Mouse (Mus musculus): ENCODE data around the gene Adamts4. TPM values are rescaled to one million over a fixed set of nuclear protein-coding genes. Genes with fewer than 3 reads are reported as not detected.

Adamts4 gene
- polyA plus RNA-seq, 1 experiment from 2014 or later: 4.4 TPM

DNA sequence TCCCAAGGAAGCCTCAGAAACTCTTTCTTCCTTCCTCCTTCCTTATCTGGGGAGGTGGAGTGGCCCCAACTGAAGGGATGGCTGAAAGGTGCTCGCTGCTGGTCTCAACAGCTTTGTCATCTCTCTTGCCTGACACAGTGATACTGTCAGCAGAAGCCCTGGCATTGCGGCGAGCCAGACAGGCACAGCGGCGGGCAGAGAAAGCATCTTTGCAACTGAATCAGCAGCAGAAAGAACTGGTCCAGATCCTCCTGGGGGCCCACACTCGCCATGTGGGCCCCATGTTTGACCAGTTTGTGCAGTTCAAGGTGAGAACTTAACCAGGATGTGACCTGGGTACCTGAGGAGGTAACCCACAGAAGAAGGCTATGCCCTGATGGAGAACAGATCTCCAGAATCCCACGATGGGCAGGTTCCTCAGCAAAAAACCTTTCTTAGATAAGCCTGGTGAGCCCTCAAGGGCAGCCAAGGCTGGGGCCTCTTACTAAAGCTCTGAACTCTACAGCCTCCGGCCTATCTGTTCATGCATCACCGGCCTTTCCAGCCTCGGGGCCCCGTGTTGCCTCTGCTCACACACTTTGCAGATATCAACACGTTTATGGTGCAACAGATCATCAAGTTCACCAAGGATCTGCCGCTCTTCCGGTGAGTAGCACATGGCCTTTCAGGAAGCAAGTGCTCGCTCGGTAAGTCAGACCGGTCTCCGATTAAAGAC lies 33.8 kb upstream of the Adamts4 start:
- Histone ChIP-seq H3K4me1 (ENCODE audit: control insufficient read depth, insufficient read depth, low read length) (peaks cover 6% of the 10 kb centered on the region), H3K36me3 (ENCODE audit: control insufficient read depth, insufficient read depth, low read length) (peaks cover 5% of the 10 kb centered on the region; the same call in 1 of the 2 replicates), H3K9ac (ENCODE audit: low read length) (no peak overlapping the region), H3K9me3 (ENCODE audit: control insufficient read depth, low read length) (no peaks in the 10 kb centered on the region), H3K4me2 (no peak overlapping the region), H3K27ac (ENCODE audit: low read depth, low read length) (no peak overlapping the region), H3K4me3 (ENCODE audit: low read depth, low read length) (no peak overlapping the region), H3K27me3 (ENCODE audit: control insufficient read depth, insufficient read depth, low read length) (no peaks in the 10 kb centered on the region)
- no peak for ATAC-seq (ENCODE audit: low FRiP score)
- no peak for DNase-seq (ENCODE audit: low spot score, missing footprints)
- 89% methylated on average over 18 of the region's 18 CpGs for WGBS

DNA sequence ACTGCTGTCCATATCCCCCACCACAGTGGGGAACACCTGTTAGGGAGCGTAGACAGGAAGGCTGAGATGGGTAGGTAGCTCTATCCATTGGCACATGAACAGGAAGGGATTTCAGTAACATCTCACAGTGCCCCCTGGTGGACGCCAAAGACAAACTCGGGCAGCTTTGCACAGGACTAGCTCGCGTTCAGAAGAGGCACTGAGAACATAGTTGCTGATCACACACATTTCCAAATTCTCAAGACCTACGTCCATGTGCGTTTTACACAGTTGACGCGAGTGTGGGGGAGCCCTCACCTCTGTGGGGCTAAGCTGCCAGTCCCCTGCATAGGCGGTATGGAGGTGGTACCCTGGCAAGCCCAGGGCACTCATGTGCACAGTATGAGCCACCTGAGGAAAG lies 29.4 kb upstream of the Adamts4 start:
- WGBS: 10% methylated on average over 10 of the region's 10 CpGs
- Histone ChIP-seq H3K4me1 (ENCODE audit: control insufficient read depth, insufficient read depth, low read length) (peaks cover 11% of the 10 kb centered on the region), H3K9me3 (ENCODE audit: control insufficient read depth, low read length) (no peaks in the 10 kb centered on the region), H3K9ac (ENCODE audit: low read length) (no peak overlapping the region), H3K27me3 (ENCODE audit: control insufficient read depth, insufficient read depth, low read length) (no peaks in the 10 kb centered on the region), H3K4me3 (ENCODE audit: low read depth, low read length) (peak overlapping the region; percentile 46; the same call in 1 of the 2 replicates), H3K36me3 (ENCODE audit: control insufficient read depth, insufficient read depth, low read length) (peaks cover 5% of the 10 kb centered on the region; the same call in 1 of the 2 replicates), H3K4me2 (peak overlapping the region; percentile 85), H3K27ac (ENCODE audit: low read depth, low read length) (no peak overlapping the region)
- DNase-seq (ENCODE audit: low spot score, missing footprints): peak; percentile 94
- ATAC-seq (ENCODE audit: low FRiP score): peak; percentile 31

DNA sequence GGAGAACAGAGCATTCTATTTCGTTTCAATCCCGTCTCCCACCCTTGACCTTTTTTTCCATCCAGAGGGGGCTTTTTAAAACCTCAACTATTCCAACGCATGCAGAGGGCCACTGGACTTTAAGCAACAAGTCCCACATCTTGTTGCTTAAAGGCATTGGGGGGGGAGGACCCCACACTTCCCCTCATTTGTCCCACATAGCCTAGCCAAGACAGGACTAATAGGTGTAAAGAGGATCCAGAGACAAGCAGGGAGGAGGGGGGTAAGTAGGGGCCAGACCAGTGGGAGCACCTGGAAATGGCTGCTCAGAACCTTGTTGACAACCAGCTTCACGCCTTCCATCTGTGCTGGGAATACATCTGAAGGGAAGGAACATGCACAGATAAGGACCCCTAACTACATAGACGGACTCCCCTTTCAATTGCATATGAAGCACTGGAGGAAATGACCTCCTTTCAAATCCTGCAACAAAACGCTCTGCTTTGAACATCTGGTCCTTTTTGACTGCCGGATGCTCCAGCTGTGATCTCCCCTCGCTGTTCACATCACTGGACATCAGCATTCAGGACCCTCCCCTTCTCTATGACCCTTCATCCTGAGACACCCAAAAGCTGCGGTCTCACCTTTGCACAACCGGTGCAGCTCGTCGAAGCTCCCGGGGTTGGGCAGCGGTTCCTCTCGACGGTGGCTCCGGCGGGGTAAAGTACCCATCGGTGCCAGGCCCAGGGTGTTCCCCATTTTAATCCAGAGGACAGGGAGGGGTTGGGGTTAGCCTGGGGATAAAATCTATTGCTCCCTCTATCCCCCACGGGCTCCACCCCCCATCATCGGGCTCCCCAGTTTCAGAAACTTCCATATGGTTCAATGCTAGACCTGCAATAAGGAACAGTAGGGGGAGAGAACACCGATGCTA lies 28.7 kb upstream of the Adamts4 start:
- H3K9ac ChIP-seq (ENCODE audit: low read length): peak overlapping the region; percentile 53
- H3K27me3 ChIP-seq (ENCODE audit: control insufficient read depth, insufficient read depth, low read length): no peaks in the 10 kb centered on the region
- no peaks in the 10 kb centered on the region for H3K9me3 ChIP-seq (ENCODE audit: control insufficient read depth, low read length)
- peak overlapping the region; percentile 46 for H3K4me3 ChIP-seq (ENCODE audit: low read depth, low read length)
- DNase-seq (ENCODE audit: low spot score, missing footprints) (peak; percentile 88), ATAC-seq (ENCODE audit: low FRiP score) (peak; percentile 8; the same call in 1 of the 2 replicates)
- peak overlapping the region; percentile 85 for H3K4me2 ChIP-seq
- peaks cover 5% of the 10 kb centered on the region; the same call in 1 of the 2 replicates for H3K36me3 ChIP-seq (ENCODE audit: control insufficient read depth, insufficient read depth, low read length)
- no peak overlapping the region for H3K27ac ChIP-seq (ENCODE audit: low read depth, low read length)
- 8% methylated on average over 22 of the region's 22 CpGs for WGBS
- peaks cover 11% of the 10 kb centered on the region for H3K4me1 ChIP-seq (ENCODE audit: control insufficient read depth, insufficient read depth, low read length)

DNA sequence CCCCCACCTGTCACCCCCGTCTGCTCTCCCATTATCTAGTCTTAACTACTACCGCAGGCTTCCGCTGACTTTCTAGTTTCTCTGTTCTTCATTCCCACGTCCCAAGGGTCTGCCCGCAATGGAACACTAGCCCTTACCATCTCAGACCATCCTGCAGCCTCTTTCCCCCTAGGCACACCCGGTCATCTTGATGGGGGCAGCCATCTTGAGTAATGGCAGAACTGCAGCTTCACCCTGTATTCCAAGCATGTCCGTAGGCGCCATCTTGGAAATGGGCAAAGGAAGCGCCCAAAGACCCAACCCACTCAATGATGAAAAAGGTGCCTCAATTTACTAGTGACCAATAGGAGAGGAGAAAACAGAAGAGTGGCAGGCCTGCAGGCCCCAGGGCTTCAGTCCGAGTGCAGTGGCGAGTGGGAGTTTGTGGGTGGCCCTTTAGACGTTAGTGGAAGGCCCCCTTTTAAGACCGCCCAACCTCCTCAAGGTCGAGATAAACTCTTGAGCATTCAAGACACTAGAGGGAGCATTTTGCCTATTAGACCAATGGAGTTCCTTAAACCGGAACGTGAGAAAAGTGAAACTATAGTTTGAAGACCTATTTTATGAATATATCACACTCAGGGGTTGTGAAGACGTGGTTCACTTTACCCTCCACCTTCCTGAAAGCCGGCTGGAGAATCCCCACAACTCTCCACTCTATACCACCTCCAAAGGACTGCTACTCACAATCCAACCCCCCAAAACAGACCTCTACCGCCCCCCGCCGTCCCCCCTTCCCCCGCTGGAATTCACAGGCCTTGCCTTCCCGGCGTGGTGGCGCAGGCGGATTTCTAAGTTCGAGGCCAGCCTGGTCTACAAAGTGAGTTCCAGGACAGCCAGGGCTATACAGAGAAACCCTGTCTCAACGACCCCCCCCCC lies 27.7 kb upstream of the Adamts4 start, which contains the start of gene Tomm40l:
TSS of gene Tomm40l (minus strand) at position 277 of the 918 bp plus-strand sequence.
- peak; percentile 97 for ATAC-seq (ENCODE audit: low FRiP score)
- Histone ChIP-seq H3K27ac (ENCODE audit: low read depth, low read length) (peak within 1 kb of the TSS; percentile 49), H3K4me1 (ENCODE audit: control insufficient read depth, insufficient read depth, low read length) (peaks cover 11% of the 10 kb centered on the region), H3K4me3 (ENCODE audit: low read depth, low read length) (peak within 1 kb of the TSS; percentile 46), H3K36me3 (ENCODE audit: control insufficient read depth, insufficient read depth, low read length) (peaks cover 5% of the 10 kb centered on the region; the same call in 1 of the 2 replicates), H3K27me3 (ENCODE audit: control insufficient read depth, insufficient read depth, low read length) (no peaks in the 10 kb centered on the region), H3K9me3 (ENCODE audit: control insufficient read depth, low read length) (no peaks in the 10 kb centered on the region), H3K9ac (ENCODE audit: low read length) (peak within 1 kb of the TSS; percentile 53), H3K4me2 (peak within 1 kb of the TSS; percentile 85)
- peak; percentile 98 for DNase-seq (ENCODE audit: low spot score, missing footprints)
- 4% methylated on average over 28 of the region's 28 CpGs for whole genome bisulfite sequencing

DNA sequence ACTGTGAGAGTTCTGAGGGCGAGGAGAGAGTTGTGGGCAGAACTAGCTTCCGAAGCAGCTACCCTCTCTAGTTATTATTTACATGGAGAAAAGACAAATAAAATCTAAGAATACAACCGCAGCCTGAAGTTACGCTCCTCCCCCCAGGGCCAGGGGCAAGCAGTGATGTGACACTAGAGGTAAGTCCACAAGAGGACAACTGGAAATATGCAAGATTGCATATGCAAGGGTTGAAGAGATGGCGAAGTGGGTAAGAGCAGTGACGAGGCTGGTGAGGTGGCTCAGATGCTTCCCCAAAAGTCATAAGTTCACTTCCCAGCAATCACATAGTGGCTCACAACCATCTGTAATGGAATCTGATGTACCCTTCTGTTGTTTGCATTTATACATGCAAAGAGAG lies 27.1 kb upstream of the Adamts4 start:
- Histone ChIP-seq H3K4me2 (peak overlapping the region; percentile 85; the same call in 1 of the 2 replicates), H3K27ac (ENCODE audit: low read depth, low read length) (no peak overlapping the region)
- 89% methylated on average over 6 of the region's 6 CpGs for WGBS

DNA sequence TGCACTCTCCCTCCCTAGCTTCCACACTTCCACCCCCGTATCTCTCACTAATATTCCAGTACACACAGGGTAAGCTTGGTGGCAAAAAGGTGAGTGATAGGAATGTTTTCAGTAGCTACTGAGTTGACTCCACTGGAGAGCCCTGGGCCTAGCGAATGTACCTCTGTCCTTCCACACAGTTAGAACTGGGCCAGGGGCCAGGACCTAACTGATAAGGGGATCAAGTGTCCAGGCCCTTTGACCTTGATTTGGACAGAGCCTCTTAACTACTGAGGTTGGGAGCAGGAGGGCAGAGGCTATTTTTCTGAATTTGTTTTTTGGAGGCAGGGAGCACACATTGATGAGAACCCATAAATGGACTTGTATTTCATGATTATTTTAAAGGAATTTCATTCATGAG lies 26.4 kb upstream of the Adamts4 start:
- Histone ChIP-seq H3K9ac (ENCODE audit: low read length) (no peak overlapping the region), H3K36me3 (ENCODE audit: control insufficient read depth, insufficient read depth, low read length) (0 out of 2 replicates have a peak, but pooled peaks cover 3% of the 10 kb centered on the region), H3K27me3 (ENCODE audit: control insufficient read depth, insufficient read depth, low read length) (no peaks in the 10 kb centered on the region), H3K9me3 (ENCODE audit: control insufficient read depth, low read length) (no peaks in the 10 kb centered on the region), H3K4me3 (ENCODE audit: low read depth, low read length) (no peak overlapping the region), H3K27ac (ENCODE audit: low read depth, low read length) (no peak overlapping the region), H3K4me1 (ENCODE audit: control insufficient read depth, insufficient read depth, low read length) (peaks cover 11% of the 10 kb centered on the region), H3K4me2 (no peak overlapping the region)
- 84% methylated on average over 2 of the region's 2 CpGs for WGBS
- DNase-seq (ENCODE audit: low spot score, missing footprints): no peak
- ATAC-seq (ENCODE audit: low FRiP score): no peak

More for the DNA sequence above, 27.1 kb upstream of the Adamts4 start:
- ATAC-seq (ENCODE audit: low FRiP score): no peak
- no peaks in the 10 kb centered on the region for H3K27me3 ChIP-seq (ENCODE audit: control insufficient read depth, insufficient read depth, low read length)
- peaks cover 11% of the 10 kb centered on the region for H3K4me1 ChIP-seq (ENCODE audit: control insufficient read depth, insufficient read depth, low read length)
- 0 out of 2 replicates have a peak overlapping the region, but pooled peaks have one; percentile 46 for H3K4me3 ChIP-seq (ENCODE audit: low read depth, low read length)
- peaks cover 5% of the 10 kb centered on the region; the same call in 1 of the 2 replicates for H3K36me3 ChIP-seq (ENCODE audit: control insufficient read depth, insufficient read depth, low read length)
- H3K9ac ChIP-seq (ENCODE audit: low read length): no peak overlapping the region
- no peaks in the 10 kb centered on the region for H3K9me3 ChIP-seq (ENCODE audit: control insufficient read depth, low read length)
- DNase-seq (ENCODE audit: low spot score, missing footprints): no peak

DNA sequence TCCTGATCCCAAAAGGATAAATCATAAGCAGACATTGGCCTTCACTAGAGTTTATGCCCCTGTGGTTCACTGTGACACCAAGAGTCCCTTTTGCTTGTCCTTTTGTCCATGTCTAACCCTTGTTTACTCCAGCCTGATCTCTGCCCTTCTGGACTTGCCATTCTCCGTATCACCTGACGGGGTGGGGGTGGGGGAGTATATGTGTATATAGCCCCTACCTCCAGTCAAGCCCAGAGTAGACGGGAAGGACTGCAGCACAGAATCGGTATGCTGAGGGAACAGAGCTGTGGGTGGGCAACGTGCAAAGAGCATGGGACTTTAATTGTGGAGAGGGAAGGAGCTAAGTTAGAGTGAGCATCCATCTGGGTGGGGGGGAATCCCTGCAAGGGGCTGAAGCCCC lies 25.4 kb upstream of the Adamts4 start, which contains the start of gene Apoa2:
TSS of gene Apoa2 (plus strand) at position 198 of the 400 bp plus-strand sequence.
- H3K36me3 ChIP-seq (ENCODE audit: control insufficient read depth, insufficient read depth, low read length): 0 out of 2 replicates have a peak, but pooled peaks cover under 1% of the 10 kb centered on the region
- no peak for DNase-seq (ENCODE audit: low spot score, missing footprints)
- 84% methylated on average over 5 of the region's 5 CpGs for WGBS

DNA sequence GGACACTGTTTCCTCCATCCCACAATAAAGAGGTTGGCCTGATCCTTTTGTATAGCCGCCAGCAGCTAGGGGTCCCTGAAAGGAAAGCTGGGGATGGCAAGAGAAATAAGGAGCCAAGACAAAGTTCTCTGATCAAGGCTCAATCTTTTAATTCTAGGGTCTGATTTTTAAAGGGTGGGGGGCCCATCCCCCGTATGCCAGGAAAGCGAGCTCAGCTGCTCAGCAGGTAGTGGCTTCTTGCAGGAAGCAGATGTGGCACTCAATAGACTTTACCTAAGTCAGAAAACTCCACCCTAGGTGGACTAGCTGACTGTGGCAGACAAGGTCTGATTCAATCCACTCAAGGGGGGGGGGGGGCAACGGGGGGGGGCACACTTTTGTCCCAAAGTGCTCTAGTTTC lies 23.4 kb upstream of the Adamts4 start:
- no peak overlapping the region for H3K4me2 ChIP-seq
- no peak overlapping the region for H3K27ac ChIP-seq (ENCODE audit: low read depth, low read length)
- H3K4me1 ChIP-seq (ENCODE audit: control insufficient read depth, insufficient read depth, low read length): peaks cover 10% of the 10 kb centered on the region
- ATAC-seq (ENCODE audit: low FRiP score) (no peak), DNase-seq (ENCODE audit: low spot score, missing footprints) (no peak)
- H3K4me3 ChIP-seq (ENCODE audit: low read depth, low read length): no peak overlapping the region
- no peaks in the 10 kb centered on the region for H3K36me3 ChIP-seq (ENCODE audit: control insufficient read depth, insufficient read depth, low read length)
- no peaks in the 10 kb centered on the region for H3K27me3 ChIP-seq (ENCODE audit: control insufficient read depth, insufficient read depth, low read length)
- H3K9ac ChIP-seq (ENCODE audit: low read length): no peak overlapping the region
- 58% methylated on average over 3 of the region's 4 CpGs for WGBS
- no peaks in the 10 kb centered on the region for H3K9me3 ChIP-seq (ENCODE audit: control insufficient read depth, low read length)

More for the DNA sequence above, 25.4 kb upstream of the Adamts4 start, which contains the start of gene Apoa2:
- H3K27me3 ChIP-seq (ENCODE audit: control insufficient read depth, insufficient read depth, low read length): no peaks in the 10 kb centered on the region
- H3K9ac ChIP-seq (ENCODE audit: low read length): no peak within 1 kb of the TSS
- ATAC-seq (ENCODE audit: low FRiP score): no peak
- no peak within 1 kb of the TSS for H3K4me3 ChIP-seq (ENCODE audit: low read depth, low read length)
- no peaks in the 10 kb centered on the region for H3K9me3 ChIP-seq (ENCODE audit: control insufficient read depth, low read length)
- peaks cover 18% of the 10 kb centered on the region for H3K4me1 ChIP-seq (ENCODE audit: control insufficient read depth, insufficient read depth, low read length)
- H3K27ac ChIP-seq (ENCODE audit: low read depth, low read length): no peak within 1 kb of the TSS
- no peak within 1 kb of the TSS for H3K4me2 ChIP-seq

All from midbrain, embryonic 11.5 days (tissue).